Mouse (Mus musculus): ENCODE data around the gene Mmp20. TPM values are rescaled to one million over a fixed set of nuclear protein-coding genes. Genes with fewer than 3 reads are reported as not detected.

Gene Mmp20
- total RNA-seq (2021) = not detected

DNA sequence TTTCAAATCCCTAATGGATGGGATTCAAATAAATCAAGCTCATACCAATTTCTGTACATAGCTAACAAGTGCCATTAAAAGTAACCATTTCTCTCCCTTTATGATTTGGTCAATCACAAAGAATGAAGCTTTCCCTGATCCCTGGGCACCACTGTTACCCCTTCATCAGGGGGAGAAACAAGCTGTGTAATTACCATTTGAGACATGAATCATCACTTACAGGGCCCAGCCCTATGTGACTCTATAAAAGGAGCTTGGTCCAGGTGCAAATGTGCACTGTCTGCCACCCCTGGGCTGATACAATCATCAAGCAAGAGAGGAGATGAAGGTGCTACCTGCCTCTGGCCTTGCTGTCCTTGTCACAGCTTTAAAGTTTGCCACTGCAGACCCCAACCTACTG, at the start of gene Mmp20:
Gene Mmp20 (plus strand): TSS at position 301 of the 400 bp plus-strand sequence.
- DNase-seq = no peak
- intact Hi-C loops (cut with DNase I) = no loop called here

DNA sequence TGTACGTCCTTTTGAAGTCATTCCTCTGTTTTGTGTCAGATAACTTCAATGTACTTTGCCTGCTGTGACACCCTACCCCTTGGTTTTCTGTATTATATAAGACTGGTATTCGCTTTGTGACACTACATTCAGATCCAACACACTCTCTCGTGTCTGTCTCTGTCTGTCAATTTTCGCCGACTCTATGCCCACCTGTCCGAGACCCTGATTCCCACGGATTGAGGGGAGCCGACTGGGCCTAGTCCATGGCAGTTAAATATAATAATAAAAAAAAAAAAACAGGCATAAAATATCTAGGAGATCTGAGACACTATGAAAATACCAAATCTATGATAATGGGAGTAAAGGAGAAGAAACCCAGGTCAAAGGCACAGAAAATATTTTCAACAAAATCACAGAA, 38.0 kb upstream of the Mmp20 start:
- intact Hi-C loops (cut with DNase I) = no loop called here

DNA sequence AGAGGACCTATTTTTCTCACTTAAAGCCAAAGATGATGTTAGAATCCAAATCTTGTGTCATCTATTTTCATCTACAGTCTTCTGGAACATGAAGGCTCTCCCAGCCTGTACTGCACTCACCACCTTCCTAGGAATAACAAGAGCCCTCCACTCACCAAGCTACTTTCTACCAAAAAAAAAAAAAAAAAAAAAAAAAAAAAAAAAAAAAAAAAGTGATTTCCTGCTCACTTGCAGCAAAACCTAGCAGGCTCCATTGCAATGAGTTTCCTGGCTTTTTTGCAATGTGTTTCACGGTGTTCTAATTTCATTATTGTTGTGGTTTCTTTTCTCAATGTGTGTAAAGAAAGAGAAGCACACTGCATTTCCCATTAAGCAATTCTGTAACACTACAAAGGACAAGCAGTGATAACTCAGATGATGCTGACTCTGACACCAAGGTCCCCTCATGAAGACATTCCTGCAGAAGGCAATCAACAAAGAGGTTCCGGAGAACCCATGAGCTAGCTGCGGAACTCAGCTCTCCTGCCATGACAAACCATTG, 34.7 kb upstream of the Mmp20 start:
- intact Hi-C loops (cut with DNase I) = no loop called here
- DNase-seq = no peak

More for the DNA sequence above, 38.0 kb upstream of the Mmp20 start:
- DNase-seq = no peak

DNA sequence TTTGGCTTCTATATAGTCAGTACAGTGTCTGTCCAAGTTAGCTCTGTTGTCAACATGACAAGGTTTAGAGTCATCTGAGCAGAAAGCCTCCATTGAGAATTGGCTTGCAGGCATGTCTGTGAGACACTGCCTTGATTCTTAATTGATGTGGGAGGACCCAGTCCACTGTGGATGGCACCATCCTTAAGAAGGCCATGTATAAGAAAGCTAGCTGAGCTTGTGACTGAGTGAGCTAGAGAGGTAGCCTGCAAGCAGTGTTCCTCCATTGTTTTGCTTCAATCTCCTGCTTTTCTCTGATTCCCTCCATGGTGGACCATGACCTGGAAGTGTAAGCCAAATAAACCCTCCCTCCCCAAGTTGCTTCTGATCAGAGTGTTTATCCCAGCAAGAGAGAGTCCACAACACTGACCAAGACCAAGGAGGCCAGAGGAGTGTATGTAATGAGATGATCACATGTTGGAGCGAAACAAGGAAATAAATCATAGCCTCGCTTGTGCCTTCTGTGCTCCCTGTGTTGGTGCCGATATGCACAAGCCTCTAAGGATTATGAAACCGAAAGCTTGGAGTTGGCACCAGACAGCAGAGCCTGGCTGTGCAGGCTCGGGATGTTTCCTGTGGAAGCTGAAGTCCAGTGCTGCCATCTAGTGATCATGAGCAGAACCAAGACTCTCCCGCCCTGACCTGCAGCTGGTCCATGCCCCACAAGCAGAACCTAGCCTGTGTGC, 33.1 kb upstream of the Mmp20 start:
- peak; percentile 89 to 90 for DNase-seq
- intact Hi-C loops (cut with DNase I) = loop anchor here (1.0 to 2.0 kb wide), 2 partner anchors 40 to 379 kb away; no protein-coding TSS in a partner anchor

DNA sequence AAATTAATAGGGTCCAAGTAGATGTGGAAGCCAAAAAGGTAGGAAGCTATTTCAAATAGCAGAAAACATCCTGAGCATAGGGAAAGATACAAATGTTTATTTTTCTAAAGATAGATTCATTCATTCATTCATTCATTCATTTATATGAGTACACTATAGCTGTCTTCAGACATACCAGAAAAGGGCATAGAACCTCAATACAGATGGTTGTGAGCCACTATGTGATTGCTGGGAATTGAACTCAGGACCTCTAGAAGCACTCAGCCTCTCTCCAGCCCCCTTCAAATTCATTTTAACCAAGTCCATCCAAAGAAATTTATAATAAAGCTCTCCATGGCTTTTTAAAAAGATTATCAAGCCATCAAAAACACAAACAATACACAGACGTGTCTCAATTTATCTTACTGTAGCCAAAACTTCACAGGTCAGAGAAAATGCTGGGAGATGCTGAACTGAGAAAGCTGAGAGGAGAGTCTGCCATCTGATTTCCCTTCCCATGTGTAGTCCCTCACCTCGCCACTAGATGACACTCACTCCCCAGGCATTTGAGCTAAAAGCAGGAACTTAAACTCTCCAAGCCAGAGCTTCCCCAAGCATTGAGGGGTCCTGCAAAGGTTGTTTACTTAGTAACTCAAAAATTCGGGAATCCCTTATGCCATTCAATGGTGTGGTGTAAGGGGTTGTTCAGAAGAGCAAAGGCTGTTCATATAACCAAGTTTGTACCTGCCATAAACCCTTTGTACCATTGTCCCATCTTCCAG, 24.9 kb upstream of the Mmp20 start:
- peak; percentile 73 to 87 for DNase-seq
- intact Hi-C loops (cut with DNase I) = loop anchor here (1.0 to 10.0 kb wide), 5 partner anchors 252 to 1362 kb away; no protein-coding TSS in a partner anchor

DNA sequence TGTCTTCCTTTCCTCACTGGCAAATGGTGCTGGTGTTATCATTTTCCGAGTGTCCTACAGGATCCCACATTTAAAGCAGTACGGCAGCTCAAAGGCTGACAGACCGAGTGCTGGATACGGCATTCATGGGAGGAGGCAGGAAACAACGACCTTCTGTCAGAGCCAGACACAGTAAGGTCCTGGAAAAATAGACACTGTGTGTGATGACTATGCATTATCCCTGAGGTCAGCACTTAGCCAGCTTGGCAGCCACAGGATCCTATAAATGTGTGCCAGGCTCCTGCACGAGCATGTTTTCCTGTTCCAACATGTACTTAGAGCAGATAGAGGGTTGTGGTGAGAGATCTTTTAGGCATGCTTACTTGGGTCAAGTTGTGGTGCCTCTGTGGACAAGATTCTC, 24.0 kb upstream of the Mmp20 start:
- intact Hi-C loops (cut with DNase I) = loop anchor here (10.0 kb wide), 2 partner anchors 471 to 1361 kb away; no protein-coding TSS in a partner anchor

DNA sequence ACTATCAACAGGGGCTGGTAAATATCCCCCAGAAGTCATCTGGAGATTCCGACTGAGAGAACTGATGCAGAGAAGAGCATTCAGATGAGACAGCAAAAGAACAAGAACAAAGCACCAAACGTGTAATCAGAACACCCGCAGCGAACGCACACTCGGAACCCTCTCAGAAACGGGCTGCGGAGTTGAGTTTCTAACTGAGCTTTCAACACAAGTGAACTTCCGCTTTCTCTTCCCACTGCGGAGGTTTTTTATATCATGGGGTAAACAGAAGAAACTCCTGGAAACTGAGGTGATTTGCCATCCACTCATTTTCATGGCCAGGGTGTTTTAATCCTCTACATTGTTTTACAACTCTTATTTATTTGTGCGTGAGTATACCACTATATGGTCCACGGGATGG, 22.4 kb upstream of the Mmp20 start:
- DNase-seq = no peak
- intact Hi-C loops (cut with DNase I) = loop anchor here (10.0 kb wide), 2 partner anchors 469 to 1359 kb away; no protein-coding TSS in a partner anchor

More for the DNA sequence above, 24.0 kb upstream of the Mmp20 start:
- DNase-seq = peak in 1 of 2 experiments; percentile 8

DNA sequence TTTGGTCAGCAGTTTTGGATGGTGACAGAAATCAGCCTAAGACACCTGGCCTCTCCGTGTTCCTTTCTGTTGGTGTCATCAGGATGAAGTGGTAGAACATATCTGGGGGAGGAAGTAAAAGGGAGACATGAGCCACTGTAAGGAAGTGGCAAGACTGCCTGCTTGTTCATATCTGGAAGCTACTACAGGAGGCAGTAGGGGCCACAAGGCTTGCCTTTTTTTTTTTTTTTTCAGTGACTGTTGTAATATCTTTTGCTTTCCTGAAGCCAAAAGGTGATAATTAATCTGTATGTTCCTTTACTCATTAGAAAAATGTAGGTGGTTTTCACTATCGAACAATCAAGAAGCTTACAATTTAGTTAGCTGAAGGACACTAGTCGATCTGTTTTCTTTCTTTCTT, 5.4 kb upstream of the Mmp20 start:
- no peak for DNase-seq
- intact Hi-C loops (cut with DNase I) = no loop called here

DNA sequence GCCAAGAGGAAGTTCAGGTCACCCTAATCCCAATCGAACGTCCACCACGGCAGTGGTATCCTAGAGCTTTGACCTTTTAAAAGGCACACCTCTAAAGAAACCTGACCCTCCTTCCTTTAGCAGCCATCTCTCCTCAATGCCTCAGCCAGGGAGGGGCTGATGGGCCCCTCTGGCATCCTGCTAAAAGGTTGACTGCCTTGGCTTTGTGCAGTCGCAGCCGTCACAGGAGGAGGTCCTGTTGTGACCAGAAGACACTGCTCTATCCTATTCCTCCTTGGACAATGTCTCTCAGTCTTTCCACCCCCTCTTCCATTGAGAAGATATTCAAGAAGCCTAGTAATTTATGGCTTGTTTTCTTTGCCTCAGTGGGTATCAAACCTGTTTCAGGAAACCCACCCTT, 5.9 kb downstream of the Mmp20 start:
- intact Hi-C loops (cut with DNase I) = no loop called here
- DNase-seq = no peak

DNA sequence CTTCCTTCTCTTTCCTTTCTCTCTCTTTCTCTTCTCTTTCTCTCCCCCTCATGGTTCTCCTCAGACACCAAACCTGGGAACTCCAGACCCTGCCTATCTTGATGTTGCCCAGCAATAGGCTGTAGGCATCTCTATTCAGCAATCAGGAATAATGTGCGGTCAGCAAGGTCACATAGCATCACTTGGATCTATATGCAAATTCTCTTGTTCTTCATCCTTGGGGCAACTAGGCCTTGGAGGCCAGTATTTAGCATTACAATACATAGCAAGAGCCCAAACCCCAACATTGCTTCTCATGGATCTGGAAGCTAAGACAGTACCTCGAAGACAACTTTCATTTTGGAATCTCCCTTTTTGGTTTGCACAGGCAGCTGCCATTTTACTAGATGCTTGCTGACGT, 19.9 kb downstream of the Mmp20 start:
- intact Hi-C loops (cut with DNase I) = no loop called here
- DNase-seq = no peak

DNA sequence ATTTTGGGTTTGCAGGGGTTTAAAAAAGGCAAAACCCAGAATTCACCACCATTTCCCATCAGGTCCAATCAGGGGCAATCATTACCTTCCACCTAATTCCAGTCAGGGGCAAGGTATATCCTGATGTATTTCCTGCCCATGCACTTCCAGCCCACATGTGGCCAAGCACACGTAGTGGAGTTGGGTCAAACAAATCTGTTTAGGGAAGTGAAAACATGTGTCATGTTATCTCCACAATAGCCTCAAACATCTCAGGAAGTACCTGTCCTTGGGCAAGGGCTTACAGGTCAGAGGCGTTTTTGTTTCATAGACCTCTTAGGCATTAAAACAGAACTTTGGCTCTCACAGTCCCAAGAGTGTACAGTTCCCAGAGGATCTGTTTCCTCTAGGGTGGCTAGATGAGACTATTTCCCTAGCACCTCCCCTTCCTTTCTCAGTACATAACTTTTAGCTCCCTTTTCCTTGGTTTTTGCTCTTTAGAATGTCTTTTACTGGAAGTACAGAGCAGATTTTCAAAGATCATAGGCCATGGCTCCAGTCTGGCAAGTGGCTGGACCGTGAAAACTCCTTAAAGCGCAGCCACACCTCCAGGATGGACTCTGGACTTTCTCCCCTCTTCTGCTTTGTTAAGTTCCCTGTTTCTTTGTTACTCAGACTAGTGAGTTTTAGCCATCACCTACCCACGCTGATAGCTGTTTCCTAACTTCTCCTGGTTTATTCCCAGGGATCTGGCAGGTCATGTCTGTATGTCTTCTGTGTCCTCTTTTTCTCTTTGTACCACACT, 22.6 kb downstream of the Mmp20 start:
- DNase-seq = no peak
- intact Hi-C loops (cut with DNase I) = no loop called here

DNA sequence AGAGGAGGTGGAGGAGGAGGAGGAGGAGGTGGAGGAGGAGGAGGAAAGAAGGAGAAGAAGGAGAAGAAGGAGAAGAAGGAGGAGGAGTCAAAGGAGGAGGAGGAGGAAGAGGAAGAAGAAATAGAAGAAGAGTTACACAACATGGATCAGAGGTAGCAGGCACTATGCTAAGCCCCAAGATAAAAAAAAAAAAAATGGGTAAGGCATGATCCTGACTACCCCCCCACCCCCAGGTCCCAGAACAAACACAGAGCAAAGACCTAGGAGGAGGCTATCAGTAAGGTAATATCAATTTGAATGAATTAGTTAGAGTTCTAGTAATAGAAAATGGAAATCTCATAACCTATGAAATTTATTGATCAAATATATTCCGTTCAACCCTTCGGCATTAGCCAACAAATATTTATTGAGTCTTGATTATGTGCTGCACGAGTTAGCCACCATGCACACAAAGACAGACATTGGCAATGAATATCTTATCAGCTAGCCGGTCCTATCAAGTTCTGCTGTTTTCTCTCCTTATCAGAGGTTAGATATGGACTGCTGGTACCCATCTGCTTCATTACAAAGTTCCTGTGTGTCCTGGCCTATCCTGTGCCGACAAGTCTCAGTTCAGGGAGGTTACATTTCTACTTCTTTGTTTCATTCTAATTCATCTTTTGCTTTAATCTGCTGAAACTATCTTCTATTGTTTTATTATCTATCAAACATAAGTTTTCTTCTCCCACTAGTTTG, 24.5 kb downstream of the Mmp20 start:
- DNase-seq = no peak
- intact Hi-C loops (cut with DNase I) = no loop called here

DNA sequence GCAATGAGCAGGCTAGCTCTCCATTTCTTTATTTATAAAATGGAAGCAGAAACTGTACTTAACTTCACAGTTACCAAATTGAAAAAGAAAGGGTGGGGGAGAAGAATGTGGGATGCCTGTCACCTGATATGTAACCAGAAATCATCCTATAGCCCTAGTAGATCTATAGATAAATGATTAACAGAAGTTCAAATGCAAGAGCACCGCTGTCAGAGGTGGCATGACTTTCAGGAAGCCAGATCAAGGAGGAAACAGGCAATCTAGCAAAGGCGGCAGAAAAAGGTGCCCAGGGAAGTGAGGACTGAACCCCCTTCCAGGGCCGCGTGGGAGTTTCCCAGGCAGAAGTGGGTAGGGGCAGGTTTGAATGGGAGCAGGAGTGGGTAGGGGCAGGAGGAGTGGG, 29.9 kb downstream of the Mmp20 start:
- DNase-seq = no peak
- intact Hi-C loops (cut with DNase I) = no loop called here

DNA sequence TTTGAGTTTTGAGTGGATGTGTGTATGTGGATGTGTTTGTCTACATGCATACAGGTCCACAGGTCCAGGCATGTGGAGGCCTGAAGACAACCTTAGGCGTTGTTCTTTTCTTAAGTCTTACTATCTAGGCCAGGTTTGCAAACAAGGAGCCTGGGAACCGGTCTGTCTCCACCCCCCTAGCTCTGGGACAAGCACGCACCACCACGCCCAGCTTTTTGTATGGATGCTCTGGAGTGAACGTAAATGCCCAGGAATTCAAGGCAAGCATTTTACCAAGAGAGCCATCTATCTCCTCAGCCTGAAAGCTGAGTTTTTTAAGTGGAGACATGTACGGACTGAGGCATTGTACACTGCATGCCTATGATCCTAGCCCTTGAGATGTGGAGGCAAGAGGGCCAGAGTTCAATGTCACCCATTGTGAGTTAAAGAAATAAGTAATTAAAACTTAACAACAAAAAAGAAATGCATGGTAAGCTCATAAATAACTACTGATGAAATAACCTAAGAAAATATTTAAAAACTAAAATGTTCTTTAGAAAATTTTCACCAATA, 31.5 kb downstream of the Mmp20 start:
- intact Hi-C loops (cut with DNase I) = no loop called here
- DNase-seq = no peak

DNA sequence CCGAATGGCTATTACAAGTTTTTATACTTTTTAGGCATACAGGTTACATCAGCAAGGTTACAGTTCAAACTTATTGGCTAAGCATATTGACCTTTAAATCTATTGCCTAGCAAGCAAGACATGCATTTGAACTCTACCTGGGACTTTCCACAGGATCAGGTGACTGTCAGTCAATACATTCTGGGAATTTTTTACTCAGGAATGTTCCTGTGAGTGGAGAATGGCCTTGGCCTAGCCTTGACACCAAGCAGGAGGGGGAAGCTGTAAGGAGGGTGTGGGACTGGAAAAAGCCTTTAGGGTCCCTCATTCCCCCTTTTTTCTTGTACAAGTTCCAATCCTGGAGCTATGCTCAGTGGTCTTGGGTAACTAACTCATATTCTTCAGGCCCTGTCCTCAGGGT, 33.3 kb downstream of the Mmp20 start:
- intact Hi-C loops (cut with DNase I) = no loop called here
- no peak for DNase-seq

DNA sequence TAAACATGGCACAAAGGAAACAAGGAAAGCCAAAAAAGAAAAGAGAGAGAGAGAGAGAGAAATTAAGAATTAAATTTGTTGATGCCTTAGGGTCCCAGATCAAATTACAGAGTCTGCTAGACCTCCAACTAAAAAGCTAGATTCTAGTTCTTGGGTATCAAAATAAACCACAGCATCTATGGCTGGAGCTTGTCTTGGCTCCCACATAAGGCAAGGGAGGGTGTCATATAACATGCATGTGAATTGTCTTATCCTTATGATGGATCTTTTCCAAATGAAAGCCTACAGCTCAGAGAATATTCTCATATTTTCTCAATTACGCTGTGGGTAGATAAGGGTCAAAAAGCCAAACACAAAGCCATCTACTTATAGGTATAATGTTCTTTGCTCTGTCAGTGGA, 41.6 kb downstream of the Mmp20 start:
- DNase-seq = no peak
- intact Hi-C loops (cut with DNase I) = no loop called here

DNA sequence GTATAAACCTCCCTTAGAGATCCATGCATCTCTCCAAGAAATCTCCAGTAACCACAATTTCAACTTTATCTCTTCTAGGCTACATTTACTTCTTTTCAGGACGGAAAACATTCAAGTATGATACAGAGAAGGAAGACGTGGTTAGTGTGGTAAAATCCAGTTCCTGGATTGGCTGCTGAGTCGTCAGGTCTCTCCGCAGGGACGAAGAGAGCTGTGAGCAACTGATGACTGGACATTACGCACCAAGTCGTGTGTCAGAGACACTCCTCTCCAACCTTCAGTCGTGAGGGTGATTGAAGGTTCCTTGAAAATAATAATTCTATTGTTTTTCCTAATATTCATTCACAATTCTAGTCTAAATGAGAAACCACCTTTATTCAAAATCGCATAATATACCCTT, 45.0 kb downstream of the Mmp20 start:
- no peak for DNase-seq
- intact Hi-C loops (cut with DNase I) = no loop called here

DNA sequence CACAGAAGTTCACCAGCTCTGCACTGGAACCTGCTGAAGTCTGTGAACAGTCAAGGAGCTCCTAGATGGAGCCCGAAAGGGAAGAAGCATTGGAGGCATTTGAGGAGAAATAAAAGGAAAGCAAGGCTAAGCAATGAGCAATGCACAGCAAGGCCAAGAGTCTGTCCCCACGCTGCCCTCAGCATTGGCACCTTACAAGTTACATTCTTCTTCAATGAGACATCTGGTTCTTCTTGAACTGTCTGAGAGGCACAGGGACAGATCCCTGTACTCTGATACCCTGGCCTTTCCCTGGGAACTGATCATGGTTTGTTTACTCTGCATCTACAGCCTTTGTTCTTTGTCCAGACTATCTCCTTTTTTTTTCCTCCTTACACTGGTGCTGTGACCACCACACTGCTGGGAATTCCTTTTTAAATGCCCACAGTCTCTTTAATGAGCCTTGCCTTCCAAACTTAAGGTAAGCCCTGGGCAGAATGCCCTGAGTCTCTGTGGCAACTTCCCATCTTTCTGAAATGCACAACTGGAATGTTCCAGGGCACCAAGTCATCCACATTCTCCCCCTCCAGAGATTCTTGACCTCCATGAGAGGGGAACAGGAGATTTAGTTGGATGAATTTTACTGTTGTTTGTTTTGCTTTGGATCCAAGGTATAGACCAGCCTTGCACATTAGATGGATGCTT, 50.3 kb downstream of the Mmp20 start:
- intact Hi-C loops (cut with DNase I) = no loop called here
- no peak for DNase-seq

DNA sequence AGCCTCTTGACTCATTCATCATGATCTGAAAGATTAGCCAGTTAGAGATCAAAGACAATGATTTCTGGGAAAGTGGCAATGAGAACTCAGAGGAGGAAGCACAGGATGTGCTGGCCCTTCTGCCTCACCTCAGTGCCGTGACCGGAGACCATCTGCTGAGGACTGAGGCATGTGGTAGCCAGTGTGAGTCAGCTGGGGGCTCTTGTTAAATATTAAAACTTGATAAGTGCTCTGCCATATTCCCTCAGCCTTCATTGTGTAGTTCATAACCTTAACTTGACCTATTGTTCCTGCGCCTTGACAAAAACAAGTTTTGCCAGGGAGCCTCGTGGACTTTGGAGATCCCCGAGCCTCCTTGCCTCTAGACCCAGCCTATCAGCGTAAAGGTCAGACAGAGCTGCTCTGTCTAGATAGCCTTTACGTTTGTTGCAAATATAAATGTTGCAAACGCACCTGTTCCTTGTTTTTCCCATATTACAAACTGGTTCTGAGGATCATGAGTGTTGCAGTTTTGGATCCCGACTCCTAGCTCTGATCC, 54.1 kb downstream of the Mmp20 start:
- intact Hi-C loops (cut with DNase I) = no loop called here
- no peak for DNase-seq
